Mouse (Mus musculus) megakaryocyte, embryonic 14.5 days (primary cell): ENCODE data around the gene Dnajc12.

Experiments
- FLI1 ChIP-seq: IDR thresholded peaks from 2 replicates; pipeline ENCODE4 v1.6.1; 2012; ENCODE audit warnings: low read length, inconsistent platforms, mixed read lengths
- GATA1 ChIP-seq: IDR thresholded peaks from 3 replicates; pipeline ENCODE4 v1.6.1; 2012; ENCODE audit warnings: mixed read lengths, low read length, inconsistent platforms, borderline replicate concordance

GRCm38 (mm10) chr10:63427146-63427545, 44.9 kb downstream of the Dnajc12 start:
- TF ChIP-seq GATA1 (no peak), FLI1 (no peak)
